Comparison of ENCODE assay signal across 25 mouse cellular contexts in the genomic region with DNA sequence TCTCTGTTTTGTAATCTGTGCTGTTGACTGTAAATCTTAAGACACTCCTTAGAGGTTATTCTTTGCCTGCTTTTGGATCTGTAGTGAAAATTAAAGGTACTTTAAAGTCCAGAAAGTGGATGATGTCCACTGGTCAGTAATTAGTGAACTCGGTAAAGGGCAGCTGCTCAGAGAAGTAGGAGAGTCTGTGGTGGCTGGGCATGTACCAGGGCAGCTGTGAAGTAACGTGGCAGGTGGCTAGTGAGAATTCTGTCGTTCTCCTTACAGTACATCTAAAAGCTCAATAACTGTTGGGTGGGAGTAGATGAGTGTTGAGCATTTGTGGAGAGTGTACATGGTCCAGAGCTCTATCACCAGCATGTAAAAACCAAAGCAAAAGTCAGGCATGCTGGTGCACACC.
"Had no signal": no experiment of that assay in that cellular context is flagged by ENCODE, and none has a peak within 500 bp of the region (broad histone marks: within the 10 kb centered on the region; RNA-seq: fewer than 3 reads in every experiment).

No protein-coding gene starts in this region.

- H3K4me3 ChIP-seq: heart, adult 2 months; heart, embryonic 13.5 days; heart, embryonic 15.5 days; hindbrain, embryonic 13.5 days; hindbrain, embryonic 15.5 days; kidney, embryonic 15.5 days; limb, embryonic 13.5 days; limb, embryonic 15.5 days; liver, embryonic 13.5 days; liver, embryonic 15.5 days had no signal

- ATAC-seq: hindbrain, postnatal 0 days; intestine, embryonic 16.5 days had no signal

- H3K36me3 ChIP-seq: heart, embryonic 13.5 days; heart, embryonic 15.5 days; hindbrain, embryonic 13.5 days; hindbrain, embryonic 15.5 days; kidney, embryonic 15.5 days; limb, embryonic 13.5 days; limb, embryonic 15.5 days; liver, embryonic 13.5 days; liver, embryonic 15.5 days had no signal

- H3K9ac ChIP-seq: heart, embryonic 13.5 days; heart, embryonic 15.5 days; hindbrain, embryonic 13.5 days; hindbrain, embryonic 15.5 days; kidney, embryonic 15.5 days; limb, embryonic 13.5 days; limb, embryonic 15.5 days; liver, embryonic 13.5 days; liver, embryonic 15.5 days had no signal

- H3K27ac ChIP-seq: heart, adult 2 months; heart, embryonic 15.5 days; hindbrain, embryonic 13.5 days; hindbrain, embryonic 15.5 days; hindbrain, postnatal 0 days; kidney, embryonic 15.5 days; kidney, postnatal 0 days; limb, embryonic 15.5 days; liver, embryonic 15.5 days had no signal

- H3K9me3 ChIP-seq: heart, embryonic 13.5 days; heart, embryonic 15.5 days; hindbrain, embryonic 13.5 days; hindbrain, embryonic 15.5 days; kidney, embryonic 15.5 days; limb, embryonic 13.5 days; limb, embryonic 15.5 days; liver, embryonic 13.5 days; liver, embryonic 15.5 days had no signal

- H3K4me2 ChIP-seq: heart, embryonic 11.5 days; heart, embryonic 13.5 days; heart, embryonic 15.5 days; hindbrain, embryonic 13.5 days; hindbrain, embryonic 15.5 days; kidney, embryonic 15.5 days; limb, embryonic 13.5 days; limb, embryonic 15.5 days; liver, embryonic 13.5 days; liver, embryonic 15.5 days had no signal

- H3K27me3 ChIP-seq: heart, embryonic 13.5 days; heart, embryonic 15.5 days; hindbrain, embryonic 13.5 days; hindbrain, embryonic 15.5 days; kidney, embryonic 15.5 days; limb, embryonic 13.5 days; limb, embryonic 15.5 days; liver, embryonic 13.5 days; liver, embryonic 15.5 days had no signal

- DNase-seq: gastrocnemius, postnatal 14 days; gastrocnemius, postnatal 36 days; heart, adult 11 months; heart, adult 2 months; heart, postnatal 14 days; heart, postnatal 36 days; kidney, adult 11 months; kidney, adult 2 months; kidney, adult 9 months; kidney, postnatal 14 days; layer of hippocampus, postnatal 36 days; left cerebral cortex, postnatal 4 days; liver, embryonic 13.5 days had no signal
